Mouse (Mus musculus) limb, embryonic 12.5 days (tissue): ENCODE data around the gene Rnf225. TPM values are rescaled to one million over a fixed set of nuclear protein-coding genes. Genes with fewer than 3 reads are reported as not detected.
"Not testable (repeated sequence)": the region's sequence is repeated elsewhere in the genome, so short reads cannot be mapped to it uniquely, and the experiment has no call there.

ENCODE experiments used
- ATAC-seq: fragments of 200-750 bp; cut with Nextera tagmentation; 2 replicates; pipeline ENCODE4 v1.8.0; 2017; ENCODE audit warnings: low read depth, moderate TSS enrichment; ENCODE audit not compliant: insufficient number of reproducible peaks, insufficient read depth, low FRiP score, low TSS enrichment
- H3K27ac ChIP-seq: fragments of 300-500 bp; sonication (generic); 2 replicates; pipeline ENCODE4 v1.5.1; 2016; ENCODE audit warnings: mild to moderate bottlenecking, moderate library complexity
- H3K27me3 ChIP-seq: fragments of 300-500 bp; sonication (generic); 2 replicates; pipeline ENCODE4 v1.6.1; 2016; ENCODE audit warnings: mild to moderate bottlenecking, moderate library complexity
- H3K36me3 ChIP-seq: fragments of 300-500 bp; sonication (generic); 2 replicates; pipeline ENCODE4 v1.6.1; 2016; ENCODE audit warnings: mild to moderate bottlenecking, moderate library complexity
- H3K4me1 ChIP-seq: fragments of 300-500 bp; sonication (generic); replicated peaks from 2 replicates; pipeline ENCODE4 v1.6.1; 2016
- H3K4me2 ChIP-seq: fragments of 300-500 bp; sonication (generic); 2 replicates; pipeline ENCODE4 v1.6.1; 2016; ENCODE audit warnings: mild to moderate bottlenecking, moderate library complexity
- H3K4me3 ChIP-seq: fragments of 300-500 bp; sonication (generic); replicated peaks from 2 replicates; pipeline ENCODE4 v1.5.1; 2016; ENCODE audit warnings: mild to moderate bottlenecking
- H3K9ac ChIP-seq: fragments of 300-500 bp; sonication (generic); replicated peaks from 2 replicates; pipeline ENCODE4 v1.6.1; 2016; ENCODE audit warnings: mild to moderate bottlenecking, moderate library complexity
- H3K9me3 ChIP-seq: fragments of 300-500 bp; sonication (generic); 2 replicates; pipeline ENCODE4 v1.6.1; 2016; ENCODE audit warnings: mild to moderate bottlenecking, moderate library complexity
- WGBS: fragments of 180-500 bp; shearing (Covaris S2); methylation state at CpG from one replicate; pipeline ENCODE4 v1.1.7; 2016; 5-methylcytosine and 5-hydroxymethylcytosine counted together
- polyA plus RNA-seq: library from polyadenylated mRNA; unstranded; fragments of >200 nt; fragmentation: Nextera tagmentation; extraction: Ambion mirVana; gene quantifications from 2 replicates; pipeline ENCODE4 v1.2.1, GENCODE M21; 2016

Gene Rnf225
- polyA plus RNA-seq, 1 experiment from 2014 or later = 0.70 TPM

DNA sequence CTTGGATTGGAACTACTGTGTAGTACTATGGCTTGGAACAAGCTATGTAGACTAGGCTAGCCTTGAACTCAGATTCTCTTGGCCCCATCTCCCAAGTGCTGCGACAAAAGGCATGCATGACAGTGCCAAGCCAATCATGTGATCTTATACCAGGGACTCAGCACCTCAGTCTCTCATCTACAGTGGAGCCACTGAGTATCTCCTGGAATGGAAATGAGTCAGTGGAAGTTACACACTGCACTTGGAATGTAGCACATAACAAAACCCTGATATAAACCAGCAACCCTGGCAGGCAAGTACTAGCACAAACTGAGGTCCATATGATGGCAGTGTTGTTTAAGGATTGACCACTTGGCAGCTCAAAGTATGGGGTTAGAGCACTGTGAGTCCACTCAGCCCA is 22.1 kb upstream of the Rnf225 start:
- no peak overlapping the region for H3K4me3 ChIP-seq

DNA sequence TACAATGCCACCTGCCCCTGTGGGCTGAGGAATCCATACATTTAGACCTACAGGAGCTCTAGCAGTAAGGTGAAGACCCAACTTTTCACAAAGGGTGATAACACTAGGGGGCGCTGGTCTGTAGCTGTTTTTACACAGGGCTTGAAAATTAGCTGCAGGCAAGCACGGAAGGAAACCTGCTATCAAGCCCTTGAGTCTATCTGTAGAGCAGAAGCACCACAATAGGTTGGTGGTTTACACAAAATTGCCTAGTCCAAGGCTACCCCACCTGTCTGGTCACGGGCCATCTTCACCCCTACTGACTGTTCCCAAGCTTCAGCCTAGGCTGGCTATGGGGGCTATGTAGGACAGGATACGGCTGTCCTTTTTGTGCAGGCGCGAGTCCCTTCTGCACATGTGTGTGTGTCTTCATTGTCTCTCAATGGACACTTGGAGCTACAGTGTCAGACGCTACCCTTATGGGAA is 17.7 kb upstream of the Rnf225 start:
- Histone ChIP-seq H3K27me3 (no peaks in the 10 kb centered on the region), H3K36me3 (peaks cover 49% of the 10 kb centered on the region), H3K4me1 (peaks cover 3% of the 10 kb centered on the region; the same call in 1 of the 2 replicates), H3K4me2 (peak overlapping the region; percentile 57), H3K4me3 (peak overlapping the region; percentile 45), H3K9ac (no peak overlapping the region), H3K27ac (peak overlapping the region; percentile 80), H3K9me3 (no peaks in the 10 kb centered on the region)
- peak; percentile 27; the same call in 1 of the 2 replicates for ATAC-seq
- 42% methylated on average over 7 of the region's 7 CpGs for WGBS

More for the DNA sequence above, 22.1 kb upstream of the Rnf225 start:
- H3K9me3 ChIP-seq = no peaks in the 10 kb centered on the region
- H3K27me3 ChIP-seq = no peaks in the 10 kb centered on the region
- no peak overlapping the region for H3K4me2 ChIP-seq
- H3K27ac ChIP-seq = no peak overlapping the region
- peaks cover 3% of the 10 kb centered on the region; the same call in 1 of the 2 replicates for H3K4me1 ChIP-seq
- no peak for ATAC-seq
- peaks cover 79% of the 10 kb centered on the region for H3K36me3 ChIP-seq
- WGBS = 90% methylated on average over 1 of the region's 1 CpGs
- no peak overlapping the region for H3K9ac ChIP-seq

DNA sequence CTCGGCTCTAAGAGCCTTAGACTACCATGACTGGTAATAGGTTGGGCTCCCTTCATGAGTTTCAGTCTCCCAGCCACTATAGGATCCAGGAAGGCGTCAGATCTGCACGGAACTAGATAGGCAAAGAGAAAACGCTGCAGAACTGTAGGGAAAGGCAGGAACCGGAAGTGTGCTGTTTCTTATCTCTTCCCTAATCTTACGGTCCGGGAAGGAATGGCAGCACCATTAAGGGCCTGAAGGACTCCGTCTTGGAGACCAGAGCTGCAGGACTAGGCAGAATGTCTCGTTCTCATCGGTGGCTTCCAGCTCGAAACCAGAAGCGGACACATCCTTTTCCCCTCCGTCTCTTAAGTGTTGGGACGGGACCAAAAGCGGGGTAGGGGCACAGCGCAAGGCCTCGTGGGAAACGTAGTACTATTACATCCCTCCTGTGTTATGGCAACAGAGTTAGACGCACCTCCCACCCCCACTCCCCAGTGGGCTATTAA is 17.0 kb upstream of the Rnf225 start:
- ATAC-seq = peak; percentile 66
- peak overlapping the region; percentile 57 for H3K4me2 ChIP-seq
- WGBS = 4% methylated on average over 19 of the region's 19 CpGs
- peak overlapping the region; percentile 52; the same call in 1 of the 2 replicates for H3K9ac ChIP-seq
- peaks cover 42% of the 10 kb centered on the region for H3K36me3 ChIP-seq
- H3K27ac ChIP-seq = peak overlapping the region; percentile 80
- H3K9me3 ChIP-seq = no peaks in the 10 kb centered on the region
- no peaks in the 10 kb centered on the region for H3K27me3 ChIP-seq
- H3K4me1 ChIP-seq = peaks cover 3% of the 10 kb centered on the region; the same call in 1 of the 2 replicates
- H3K4me3 ChIP-seq = peak overlapping the region; percentile 45

DNA sequence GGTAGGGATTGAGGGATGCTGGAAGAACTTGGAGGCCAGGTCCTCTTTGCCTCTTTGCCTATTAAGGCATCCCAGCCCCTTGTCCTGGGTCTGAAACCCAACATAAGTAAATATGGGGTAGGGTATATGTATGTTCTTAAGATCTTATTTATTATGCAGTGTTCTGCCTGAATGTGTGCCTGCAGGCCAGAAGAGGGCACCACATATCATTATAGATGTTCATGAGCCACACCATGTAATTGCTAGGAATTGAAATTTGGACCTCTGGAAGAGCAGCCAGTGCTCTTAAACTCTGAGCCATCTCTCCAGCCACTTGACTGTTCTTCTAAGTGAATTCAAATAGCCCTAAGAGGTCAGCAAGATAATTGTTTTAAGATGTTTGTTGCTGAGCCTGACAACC is 13.7 kb upstream of the Rnf225 start:
- Histone ChIP-seq H3K4me3 (no peak overlapping the region), H3K27me3 (no peaks in the 10 kb centered on the region), H3K4me1 (peaks cover 3% of the 10 kb centered on the region; the same call in 1 of the 2 replicates), H3K4me2 (no peak overlapping the region), H3K36me3 (peaks cover 9% of the 10 kb centered on the region), H3K9me3 (no peaks in the 10 kb centered on the region), H3K9ac (no peak overlapping the region), H3K27ac (no peak overlapping the region)
- ATAC-seq = no peak

DNA sequence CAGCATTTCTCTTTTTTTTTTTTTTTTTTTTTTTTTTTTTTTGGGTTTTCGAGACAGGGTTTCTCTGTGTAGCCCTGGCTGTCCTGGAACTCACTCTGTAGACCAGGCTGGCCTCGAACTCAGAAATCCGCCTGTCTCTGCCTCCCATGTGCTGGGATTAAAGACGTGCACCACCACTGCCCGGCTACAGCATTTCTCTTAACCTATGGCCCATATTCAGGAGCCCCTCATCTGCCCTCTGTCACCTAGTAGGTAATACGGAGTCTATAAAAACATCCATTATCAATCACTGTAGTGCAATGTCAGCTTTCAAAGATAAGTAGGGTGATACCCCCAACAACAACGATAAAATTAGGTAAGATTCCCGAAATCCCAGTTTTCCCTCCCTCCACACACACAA is 6.7 kb upstream of the Rnf225 start:
- peaks cover 13% of the 10 kb centered on the region for H3K4me1 ChIP-seq
- WGBS = 87% methylated on average over 7 of the region's 8 CpGs
- H3K36me3 ChIP-seq = peaks cover 25% of the 10 kb centered on the region
- H3K27ac ChIP-seq, ATAC-seq, H3K9ac ChIP-seq, H3K9me3 ChIP-seq, H3K4me2 ChIP-seq, H3K4me3 ChIP-seq, H3K27me3 ChIP-seq: not testable (repeated sequence)

DNA sequence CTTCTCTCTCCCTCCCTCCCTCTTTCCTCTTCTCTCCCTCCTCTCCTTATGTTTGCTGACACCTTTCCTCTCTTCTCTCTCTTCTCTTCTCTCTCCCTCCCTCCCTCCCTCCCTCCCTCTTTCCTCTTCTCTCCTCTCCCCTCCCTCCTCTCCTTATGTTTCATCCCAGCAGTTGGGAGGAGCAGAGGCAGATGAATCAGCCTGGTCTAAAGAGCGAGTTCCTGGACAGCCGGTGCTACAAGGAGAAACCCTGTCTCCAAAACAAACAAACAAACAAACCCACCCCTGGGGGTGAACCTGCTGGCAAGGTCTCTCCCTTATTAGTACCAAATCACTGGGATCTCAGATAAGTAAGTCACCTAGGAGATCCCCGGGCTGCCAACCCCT is 5.9 kb upstream of the Rnf225 start:
- WGBS = 1% methylated on average over 3 of the region's 3 CpGs

DNA sequence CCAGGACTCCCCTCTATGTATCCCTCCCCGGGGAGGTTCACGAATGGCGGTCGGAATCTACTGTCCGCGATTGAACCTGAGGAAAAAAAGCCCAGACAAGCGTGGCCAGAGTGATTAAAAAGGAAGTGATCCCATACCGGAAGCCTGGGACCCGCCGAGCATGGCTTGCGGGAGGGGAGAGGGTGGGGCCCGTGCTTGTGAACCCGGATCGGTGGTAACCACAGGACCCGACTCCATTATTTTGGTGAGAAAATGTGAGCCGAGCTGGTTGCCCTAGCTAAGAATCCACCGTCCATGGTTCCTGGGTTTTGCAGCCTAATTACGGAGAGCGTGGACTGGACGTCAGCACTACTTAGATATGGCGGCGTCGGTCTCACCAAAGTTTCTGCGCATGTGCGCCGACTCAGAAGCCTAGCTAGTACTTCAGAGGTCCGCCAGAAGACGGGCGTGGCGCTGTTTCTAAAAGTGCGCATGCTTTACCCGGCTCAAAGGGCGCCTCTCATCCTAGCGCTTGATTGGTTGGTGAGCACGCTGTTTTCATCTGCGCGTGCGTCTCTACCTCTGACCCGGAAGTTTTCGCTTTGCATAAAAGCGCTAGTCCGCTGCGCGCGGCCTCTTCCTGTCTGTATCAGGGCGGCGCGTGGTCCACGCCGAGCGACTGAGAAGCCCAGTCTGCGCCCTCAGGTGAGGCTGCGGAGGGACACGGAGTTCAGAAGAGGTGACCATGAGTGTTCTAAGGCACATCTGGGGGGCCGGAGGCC is 5.3 kb upstream of the Rnf225 start, which contains the start of gene Rps5:
Gene Rps5 (plus strand): TSS at position 586 of the 761 bp plus-strand sequence.
- no peaks in the 10 kb centered on the region for H3K9me3 ChIP-seq
- under 1% methylated on average over 55 of the region's 55 CpGs for WGBS

More for the DNA sequence above, 5.9 kb upstream of the Rnf225 start:
- Histone ChIP-seq H3K4me2 (peak overlapping the region; percentile 95), H3K27me3 (peaks cover 15% of the 10 kb centered on the region), H3K9me3 (no peaks in the 10 kb centered on the region), H3K27ac (peak overlapping the region; percentile 91), H3K9ac (peak overlapping the region; percentile 69), H3K4me1 (peaks cover 13% of the 10 kb centered on the region), H3K36me3 (peaks cover 33% of the 10 kb centered on the region), H3K4me3 (peak overlapping the region; percentile 92)
- peak; percentile 1; the same call in 1 of the 2 replicates for ATAC-seq

DNA sequence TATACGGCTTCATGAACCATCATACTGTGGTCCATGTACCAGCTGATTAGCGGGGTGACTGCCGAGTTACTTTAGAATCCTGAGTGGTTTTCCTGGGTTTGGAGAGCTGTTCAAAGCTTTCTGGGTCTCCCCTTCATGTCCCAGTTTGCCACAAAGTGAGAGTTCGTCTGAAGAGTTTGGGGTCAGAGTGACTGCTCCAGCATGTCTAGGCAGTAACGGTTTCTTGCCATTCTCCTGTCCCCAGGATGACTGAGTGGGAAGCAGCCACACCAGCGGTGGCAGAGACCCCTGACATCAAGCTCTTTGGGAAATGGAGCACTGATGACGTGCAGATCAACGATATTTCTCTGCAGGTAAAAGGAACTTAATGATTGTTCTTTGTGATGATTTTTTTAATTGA is 4.5 kb upstream of the Rnf225 start:
- H3K27ac ChIP-seq = no peak overlapping the region
- H3K27me3 ChIP-seq = peaks cover 29% of the 10 kb centered on the region
- peaks cover 42% of the 10 kb centered on the region for H3K36me3 ChIP-seq
- peaks cover 18% of the 10 kb centered on the region for H3K4me1 ChIP-seq
- H3K9me3 ChIP-seq = no peaks in the 10 kb centered on the region
- ATAC-seq = no peak
- 2% methylated on average over 8 of the region's 8 CpGs for WGBS
- peak overlapping the region; percentile 92 for H3K4me3 ChIP-seq
- H3K4me2 ChIP-seq = peak overlapping the region; percentile 95
- peak overlapping the region; percentile 86 for H3K9ac ChIP-seq

More for the DNA sequence above, 5.3 kb upstream of the Rnf225 start, which contains the start of gene Rps5:
- peaks cover 13% of the 10 kb centered on the region for H3K4me1 ChIP-seq
- H3K4me2 ChIP-seq = peak within 1 kb of the TSS; percentile 95
- peaks cover 38% of the 10 kb centered on the region for H3K36me3 ChIP-seq
- peak within 1 kb of the TSS; percentile 91 for H3K27ac ChIP-seq
- H3K9ac ChIP-seq = peak within 1 kb of the TSS; percentile 86
- peak; percentile 98 for ATAC-seq
- peak within 1 kb of the TSS; percentile 92 for H3K4me3 ChIP-seq
- H3K27me3 ChIP-seq = peaks cover 21% of the 10 kb centered on the region

DNA sequence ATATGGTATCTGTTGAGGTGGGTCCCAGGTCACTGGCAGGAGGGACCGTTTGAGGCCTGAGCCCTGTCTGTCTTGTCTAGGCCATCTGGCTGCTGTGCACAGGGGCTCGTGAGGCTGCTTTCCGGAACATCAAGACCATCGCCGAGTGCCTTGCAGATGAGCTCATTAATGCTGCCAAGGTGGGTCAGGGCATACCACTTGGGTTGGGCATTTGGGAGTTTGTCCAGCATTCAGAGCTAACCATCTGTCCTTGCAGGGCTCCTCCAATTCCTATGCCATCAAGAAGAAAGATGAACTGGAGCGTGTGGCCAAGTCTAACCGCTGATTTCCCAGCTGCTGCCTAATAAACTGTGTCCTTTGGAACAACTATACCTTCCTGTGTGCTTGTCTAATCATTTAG is 900 bp upstream of the Rnf225 start:
- H3K4me3 ChIP-seq = no peak overlapping the region
- ATAC-seq = no peak
- H3K36me3 ChIP-seq = peaks cover 42% of the 10 kb centered on the region
- H3K4me1 ChIP-seq = peaks cover 25% of the 10 kb centered on the region
- WGBS = 85% methylated on average over 7 of the region's 7 CpGs
- H3K27me3 ChIP-seq = peaks cover 53% of the 10 kb centered on the region
- no peaks in the 10 kb centered on the region for H3K9me3 ChIP-seq
- H3K9ac ChIP-seq = no peak overlapping the region
- no peak overlapping the region for H3K4me2 ChIP-seq
- no peak overlapping the region for H3K27ac ChIP-seq

DNA sequence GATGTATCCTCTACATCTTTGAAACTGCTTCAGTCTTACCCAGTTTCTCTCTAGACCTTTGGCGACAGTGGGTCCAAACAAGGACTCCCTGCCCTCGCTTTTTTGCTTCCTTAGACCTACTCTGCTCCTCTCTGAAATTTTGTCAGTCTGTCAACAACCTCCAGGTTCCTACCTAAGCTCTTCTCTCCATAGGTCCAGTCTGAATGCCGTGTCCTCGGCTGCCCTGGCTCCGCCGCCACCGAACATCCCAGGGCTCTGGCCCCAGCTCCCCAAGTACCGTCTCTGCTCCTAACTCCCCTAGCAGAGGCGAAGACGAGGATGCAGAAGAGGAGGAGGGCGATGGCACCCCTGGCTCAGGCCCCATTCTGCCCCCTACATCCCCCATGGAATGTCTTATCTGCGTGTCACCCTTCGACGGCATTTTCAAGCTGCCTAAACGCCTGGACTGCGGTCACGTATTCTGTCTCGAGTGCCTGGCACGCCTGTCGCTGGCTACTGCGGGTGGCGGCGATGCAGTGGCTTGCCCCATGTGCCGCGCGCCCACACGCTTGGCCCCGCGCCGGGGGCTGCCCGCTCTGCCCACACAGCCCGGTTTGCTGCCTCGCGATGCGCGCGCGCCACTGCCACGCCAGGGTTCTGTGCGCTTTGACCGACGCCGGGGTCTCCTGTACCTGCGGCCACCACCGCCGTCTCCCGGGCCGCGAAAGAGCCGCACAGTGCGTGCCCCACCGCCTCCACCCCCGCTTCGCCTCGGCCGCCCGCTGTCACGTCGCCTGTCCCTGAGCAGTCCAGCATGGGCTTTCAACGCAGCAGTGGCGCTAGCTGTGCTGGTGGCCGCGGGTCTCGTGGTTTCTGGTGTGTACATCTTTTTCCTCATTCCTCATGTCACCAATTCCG is 725 bp downstream of the Rnf225 start:
- Histone ChIP-seq H3K9me3 (no peaks in the 10 kb centered on the region), H3K4me1 (peaks cover 23% of the 10 kb centered on the region), H3K4me2 (peak overlapping the region; percentile 64), H3K27ac (no peak overlapping the region), H3K4me3 (peak overlapping the region; percentile 38), H3K27me3 (peaks cover 53% of the 10 kb centered on the region), H3K9ac (peak overlapping the region; percentile 57), H3K36me3 (peaks cover 42% of the 10 kb centered on the region)
- ATAC-seq = peak; percentile 5; the same call in 1 of the 2 replicates
- WGBS = 2% methylated on average over 65 of the region's 65 CpGs
